In the genomic region with DNA sequence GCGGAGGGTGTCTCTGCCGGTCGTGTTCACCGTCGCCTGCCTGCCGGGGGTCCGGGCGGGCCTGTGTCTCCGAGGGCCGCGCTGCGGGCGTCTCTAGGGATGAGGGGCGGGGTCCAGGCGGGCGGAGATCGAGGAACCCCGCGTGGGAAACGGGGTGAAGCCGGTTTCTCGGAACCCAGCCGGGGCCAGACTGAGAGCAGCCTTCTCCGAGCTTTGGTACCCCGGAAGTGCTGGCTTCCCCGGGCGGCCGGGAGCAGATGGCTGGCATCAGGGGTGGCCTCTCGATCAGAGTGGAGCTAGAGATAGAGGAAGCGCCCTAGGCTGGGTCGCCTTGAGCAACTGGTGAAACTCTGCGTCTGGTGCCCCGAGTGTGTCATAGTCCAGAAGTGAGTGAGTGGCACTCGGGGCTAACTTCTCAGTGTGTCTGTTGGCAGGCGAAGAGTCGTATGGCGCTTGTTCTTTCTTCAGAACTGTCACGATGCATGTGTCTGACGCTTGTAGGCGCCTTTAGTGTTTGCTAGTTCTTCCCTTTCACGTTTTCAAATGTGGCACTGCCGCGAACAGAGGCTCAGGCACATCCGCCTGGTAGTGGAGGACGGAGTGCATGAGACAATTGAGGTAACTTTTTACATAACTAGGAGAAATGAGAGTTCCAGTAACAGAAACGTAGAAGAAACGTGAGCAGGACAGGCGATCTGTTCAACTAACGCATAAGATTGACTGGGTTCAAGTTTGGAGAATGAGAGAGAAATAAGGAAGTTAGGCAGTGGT, we compare ENCODE assay signal across 8 mouse cellular contexts. TPM values are rescaled to one million over a fixed set of nuclear protein-coding genes. Genes with fewer than 3 reads are reported as not detected.
A peak's percentile ranks its signal among the peaks of the same experiment; 100 is the strongest.
DNase-seq lines count a peak whose midpoint lies in the region; ATAC-seq and TF ChIP-seq lines count a peak whose summit lies in the region.

No protein-coding gene starts in this region.

- peaks cover 17% of the 10 kb centered on the region; the same call in 1 of the 2 replicates for H3K4me1 ChIP-seq in kidney, embryonic 14.5 days (ENCODE audit: control insufficient read depth, insufficient read depth, low read length)
- H3K4me1 ChIP-seq in MEL (ENCODE audit: control insufficient read depth in 1 of 2, insufficient read depth in 2 of 2, low read length in 2 of 2): peaks cover 4% of the 10 kb centered on the region in 2 experiments; a peak in 2 of 4 replicates
- peaks cover 16% of the 10 kb centered on the region; the same call in 1 of the 2 replicates for H3K4me1 ChIP-seq in embryonic facial prominence, embryonic 15.5 days
- peaks cover 15% of the 10 kb centered on the region for H3K4me1 ChIP-seq in hindbrain, embryonic 16.5 days (ENCODE audit: control insufficient read depth, insufficient read depth, low read depth, low read length)
- peaks cover 12% of the 10 kb centered on the region for H3K4me1 ChIP-seq in liver, embryonic 16.5 days (ENCODE audit: control insufficient read depth, low read depth, low read length)
- peaks cover 2% of the 10 kb centered on the region; the same call in 1 of the 2 replicates for H3K4me1 ChIP-seq in small intestine, adult 2 months (ENCODE audit: control insufficient read depth, insufficient read depth, insufficient read length, low read length)

- no peak for TF ChIP-seq RAD21 in MEL (IDR thresholded peaks at IDR 0.05; ENCODE audit: low read depth, low read length)

- peak; percentile 86 for ATAC-seq in kidney, embryonic 14.5 days (ENCODE audit: low FRiP score, low TSS enrichment)
- ATAC-seq in embryonic facial prominence, embryonic 15.5 days (ENCODE audit: insufficient number of reproducible peaks, low FRiP score, low TSS enrichment, low read depth): peak; percentile 83
- ATAC-seq in hindbrain, embryonic 16.5 days: peak; percentile 78
- ATAC-seq in liver, embryonic 16.5 days (ENCODE audit: low read depth): peak; percentile 77

- no peaks in the 10 kb centered on the region for H3K9me3 ChIP-seq in kidney, embryonic 14.5 days (ENCODE audit: control insufficient read depth, low read length)
- no peaks in the 10 kb centered on the region for H3K9me3 ChIP-seq in MEL (replicated peaks; ENCODE audit: insufficient read depth, low read length)
- H3K9me3 ChIP-seq in embryonic facial prominence, embryonic 15.5 days (replicated peaks): no peaks in the 10 kb centered on the region
- no peaks in the 10 kb centered on the region for H3K9me3 ChIP-seq in hindbrain, embryonic 16.5 days (ENCODE audit: control insufficient read depth, low read length)
- H3K9me3 ChIP-seq in liver, embryonic 16.5 days (replicated peaks; ENCODE audit: control insufficient read depth, low read length): no peaks in the 10 kb centered on the region

- H3K27ac ChIP-seq in kidney, embryonic 14.5 days (ENCODE audit: low read depth, low read length): peak overlapping the region; percentile 91
- H3K27ac ChIP-seq in MEL (ENCODE audit: control insufficient read depth, low read depth, low read length): peak overlapping the region; percentile 69
- peak overlapping the region; percentile 96 for H3K27ac ChIP-seq in embryonic facial prominence, embryonic 15.5 days (replicated peaks)
- H3K27ac ChIP-seq in hindbrain, embryonic 16.5 days (ENCODE audit: low read depth, low read length): peak overlapping the region; percentile 95
- peak overlapping the region; percentile 98 for H3K27ac ChIP-seq in liver, embryonic 16.5 days (ENCODE audit: low read length)
- H3K27ac ChIP-seq in small intestine, adult 2 months (ENCODE audit: insufficient read depth, low read depth, low read length): peak overlapping the region; percentile 92

- H3K36me3 ChIP-seq in kidney, embryonic 14.5 days (ENCODE audit: control insufficient read depth, insufficient read depth, low read length): peaks cover 3% of the 10 kb centered on the region; the same call in 1 of the 2 replicates
- peaks cover 3 to 20% of the 10 kb centered on the region in 2 experiments; a peak in 3 of 4 replicates for H3K36me3 ChIP-seq in MEL (ENCODE audit: control insufficient read depth in 1 of 2, insufficient read depth in 2 of 2, low read length in 2 of 2)
- 0 out of 2 replicates have a peak, but pooled peaks cover 6% of the 10 kb centered on the region for H3K36me3 ChIP-seq in embryonic facial prominence, embryonic 15.5 days
- H3K36me3 ChIP-seq in hindbrain, embryonic 16.5 days (ENCODE audit: control insufficient read depth, insufficient read depth, low read length): no peaks in the 10 kb centered on the region; the same call in 1 of the 2 replicates
- H3K36me3 ChIP-seq in liver, embryonic 16.5 days (ENCODE audit: control insufficient read depth, insufficient read depth): no peaks in the 10 kb centered on the region; the same call in 1 of the 2 replicates
- H3K36me3 ChIP-seq in small intestine, adult 2 months (ENCODE audit: control insufficient read depth, insufficient read depth, low read length): peaks cover 3% of the 10 kb centered on the region; the same call in 1 of the 2 replicates

- peak overlapping the region; percentile 95 for H3K4me3 ChIP-seq in kidney, embryonic 14.5 days (ENCODE audit: low read length)
- peak overlapping the region; percentile 86 to 88 for H3K4me3 ChIP-seq in MEL (ENCODE audit: control insufficient read depth in 1 of 2, insufficient read depth in 1 of 2, low read depth in 2 of 2, low read length in 2 of 2)
- H3K4me3 ChIP-seq in embryonic facial prominence, embryonic 15.5 days (replicated peaks): peak overlapping the region; percentile 98
- H3K4me3 ChIP-seq in hindbrain, embryonic 16.5 days (ENCODE audit: low read length): peak overlapping the region; percentile 98
- H3K4me3 ChIP-seq in liver, embryonic 16.5 days (ENCODE audit: low read depth, low read length): peak overlapping the region; percentile 98
- H3K4me3 ChIP-seq in small intestine, adult 2 months (ENCODE audit: low read depth, low read length): peak overlapping the region; percentile 85

- 2% methylated on average over 47 of the region's 49 CpGs for WGBS in kidney, embryonic 14.5 days
- under 1% methylated on average over 49 of the region's 49 CpGs for WGBS in embryonic facial prominence, embryonic 15.5 days
- 1% methylated on average over 46 of the region's 49 CpGs for WGBS in hindbrain, embryonic 16.5 days
- 0% methylated on average over 49 of the region's 49 CpGs for WGBS in liver, embryonic 16.5 days (ENCODE audit: insufficient replicate concordance)
- WGBS in small intestine, adult 2 months: under 1% methylated on average over 49 of the region's 49 CpGs

- DNase-seq in kidney, postnatal 4 days: no peak
- DNase-seq in MEL (ENCODE audit: low read depth, low spot score): peak; percentile 82
- no peak for DNase-seq in cerebellum, adult 11-12 months

- TF ChIP-seq POLR2A in MEL (IDR thresholded peaks at IDR 0.05; ENCODE audit: control insufficient read depth in 1 of 2, insufficient read depth in 1 of 2, low read depth in 1 of 2, low read length in 2 of 2, poor library complexity in 1 of 2): no peak
- TF ChIP-seq POLR2A in small intestine, adult 2 months (IDR thresholded peaks at IDR 0.05; ENCODE audit: low read depth, low read length): no peak

- no peak for TF ChIP-seq EP300 in MEL (IDR thresholded peaks at IDR 0.05; ENCODE audit: low read depth in 1 of 2, low read length in 2 of 2)

- no peaks in the 10 kb centered on the region for H3K27me3 ChIP-seq in kidney, embryonic 14.5 days (ENCODE audit: control insufficient read depth, insufficient read depth, low read length)
- H3K27me3 ChIP-seq in MEL (ENCODE audit: control insufficient read depth in 1 of 2, insufficient read depth in 2 of 2, low read length in 2 of 2): no peaks in the 10 kb centered on the region
- no peaks in the 10 kb centered on the region for H3K27me3 ChIP-seq in embryonic facial prominence, embryonic 15.5 days
- H3K27me3 ChIP-seq in hindbrain, embryonic 16.5 days (replicated peaks; ENCODE audit: control insufficient read depth, insufficient read depth, low read length): no peaks in the 10 kb centered on the region
- H3K27me3 ChIP-seq in liver, embryonic 16.5 days (ENCODE audit: control insufficient read depth, insufficient read depth, low read depth, low read length): no peaks in the 10 kb centered on the region
- no peaks in the 10 kb centered on the region for H3K27me3 ChIP-seq in small intestine, adult 2 months (ENCODE audit: control insufficient read depth, insufficient read depth, low read length)

- H3K9ac ChIP-seq in kidney, embryonic 14.5 days (ENCODE audit: low read depth, low read length): peak overlapping the region; percentile 87
- H3K9ac ChIP-seq in MEL (ENCODE audit: control insufficient read depth, low read depth, low read length, poor library complexity, severe bottlenecking): peak overlapping the region; percentile 94
- H3K9ac ChIP-seq in embryonic facial prominence, embryonic 15.5 days: peak overlapping the region; percentile 90
- H3K9ac ChIP-seq in hindbrain, embryonic 16.5 days (ENCODE audit: low read depth, low read length): peak overlapping the region; percentile 93
- H3K9ac ChIP-seq in liver, embryonic 16.5 days (ENCODE audit: low read depth, low read length): peak overlapping the region; percentile 96

- peaks cover 40% of the 10 kb centered on the region for H3K79me2 ChIP-seq in MEL (ENCODE audit: control insufficient read depth, insufficient read depth, low read length, poor library complexity)

- TF ChIP-seq CTCF in MEL (IDR thresholded peaks at IDR 0.05 in 2 of 3, conservative IDR thresholded peaks at IDR 0.05 in 1 of 3; ENCODE audit: control insufficient read depth in 1 of 3, insufficient read depth in 1 of 3, low read depth in 2 of 3, low read length in 3 of 3, poor library complexity in 1 of 3, severe bottlenecking in 1 of 3): no peak
- TF ChIP-seq CTCF in small intestine, adult 2 months (IDR thresholded peaks at IDR 0.05; ENCODE audit: extremely low read depth, insufficient read length, insufficient replicate concordance, low read depth, low read length): no peak

- peak overlapping the region; percentile 75 for H3K4me2 ChIP-seq in kidney, embryonic 14.5 days (replicated peaks; ENCODE audit: low read depth, low read length)
- H3K4me2 ChIP-seq in embryonic facial prominence, embryonic 15.5 days (replicated peaks): peak overlapping the region; percentile 50
- peak overlapping the region; percentile 79 for H3K4me2 ChIP-seq in hindbrain, embryonic 16.5 days (ENCODE audit: low read length)
- H3K4me2 ChIP-seq in liver, embryonic 16.5 days (ENCODE audit: low read depth, low read length): peak overlapping the region; percentile 84

RNA-seq across cellular contexts. Expression of a gene that starts 0.5 kb away (rescaled TPM):
- 43.2 and 72.9 TPM in 2 replicates for polyA plus RNA-seq in kidney, embryonic 14.5 days (2014; fragmentation: Nextera tagmentation; extraction: Ambion mirVana)
- total RNA-seq in MEL (2012; rRNA removed): 45.4 and 47.5 TPM in 2 replicates
- 10 to 100 TPM in 1 of 2 experiments, not detected in 1; 63.5 TPM for polyA plus RNA-seq in MEL (2012; ENCODE audit: insufficient read depth in 1 of 2, insufficient read length in 2 of 2, low read depth in 1 of 2, low replicate concordance in 2 of 2, missing spikeins in 1 of 2)
- 67.8 and 72.3 TPM in 2 replicates for polyA plus RNA-seq in embryonic facial prominence, embryonic 15.5 days (2015; fragmentation: Nextera tagmentation; extraction: Ambion mirVana)
- 65.1 and 73.6 TPM in 2 replicates for polyA plus RNA-seq in hindbrain, embryonic 16.5 days (2015; fragmentation: Nextera tagmentation; extraction: Ambion mirVana)
- polyA plus RNA-seq in liver, embryonic 16.5 days (2015; fragmentation: Nextera tagmentation; extraction: Ambion mirVana): 19.2 and 22.5 TPM in 2 replicates
- 16.6 and 35.2 TPM in 2 replicates for polyA plus RNA-seq in small intestine, adult 2 months (2012; rRNA removed)

RNA-seq across cellular contexts. Expression of a gene that starts 57.5 kb away (rescaled TPM):
- 277 and 284 TPM in 2 replicates for polyA plus RNA-seq in kidney, embryonic 14.5 days (2014; fragmentation: Nextera tagmentation; extraction: Ambion mirVana)
- total RNA-seq in MEL (2012; rRNA removed): 73.9 and 77.3 TPM in 2 replicates
- 100 to 1,000 TPM; 124 to 375 TPM for polyA plus RNA-seq in MEL (2012; ENCODE audit: insufficient read depth in 1 of 2, insufficient read length in 2 of 2, low read depth in 1 of 2, low replicate concordance in 2 of 2, missing spikeins in 1 of 2)
- polyA plus RNA-seq in embryonic facial prominence, embryonic 15.5 days (2015; fragmentation: Nextera tagmentation; extraction: Ambion mirVana): 225 and 256 TPM in 2 replicates
- polyA plus RNA-seq in hindbrain, embryonic 16.5 days (2015; fragmentation: Nextera tagmentation; extraction: Ambion mirVana): 217 TPM in 2 replicates
- polyA plus RNA-seq in liver, embryonic 16.5 days (2015; fragmentation: Nextera tagmentation; extraction: Ambion mirVana): 82.1 and 83.0 TPM in 2 replicates
- 3.3 and 12.0 TPM in 2 replicates for polyA plus RNA-seq in small intestine, adult 2 months (2012; rRNA removed)
